Mouse (Mus musculus) heart, adult 2 months (tissue): ENCODE measurements around the gene Tmem80. TPM values are rescaled to one million over a fixed set of nuclear protein-coding genes. Genes with fewer than 3 reads are reported as not detected.

Source experiments
- DNase-seq, 2 experiments: peaks; one replicate each; pipeline ENCODE4 v3.0.0; 2021
- H3K27ac ChIP-seq: fragments of 200-600 bp; 2 replicates; pipeline ENCODE4 v1.8.1; 2022
- H3K27me3 ChIP-seq: fragments of 200-500 bp; 2 replicates; pipeline ENCODE4 v1.6.1; 2012; ENCODE audit warnings: mild to moderate bottlenecking, low read length, inconsistent platforms, mixed read lengths; ENCODE audit not compliant: control insufficient read depth, insufficient read depth
- H3K36me3 ChIP-seq: fragments of 200-500 bp; 2 replicates; pipeline ENCODE4 v1.6.1; 2012; ENCODE audit warnings: low read length, inconsistent platforms; ENCODE audit not compliant: control insufficient read depth, insufficient read depth
- H3K4me1 ChIP-seq: fragments of 200-500 bp; 2 replicates; pipeline ENCODE4 v1.6.1; 2011; ENCODE audit warnings: low read length; ENCODE audit not compliant: control insufficient read depth, insufficient read depth
- H3K4me3 ChIP-seq: fragments of 200-600 bp; 2 replicates; pipeline ENCODE4 v1.8.1; 2022
- H3K79me2 ChIP-seq: fragments of 200-500 bp; replicated peaks from 2 replicates; pipeline ENCODE4 v1.6.1; 2012; ENCODE audit warnings: mild to moderate bottlenecking, inconsistent platforms, low read length, moderate library complexity, mixed read lengths; ENCODE audit not compliant: control insufficient read depth, insufficient read depth
- H3K9ac ChIP-seq: fragments of 200-500 bp; 2 replicates; pipeline ENCODE4 v1.6.1; 2012; ENCODE audit warnings: low read depth, mild to moderate bottlenecking, control low read depth, inconsistent platforms, low read length, mixed read lengths
- CTCF ChIP-seq: fragments of 200-600 bp; IDR thresholded peaks from 2 replicates; pipeline ENCODE4 v1.8.1; 2022; ENCODE audit warnings: antibody characterized with exemption, mild to moderate bottlenecking, moderate library complexity
- EP300 ChIP-seq: fragments of 200-500 bp; IDR thresholded peaks from 2 replicates; pipeline ENCODE4 v1.6.1; 2011; ENCODE audit warnings: low read depth, low read length, control low read depth; ENCODE audit not compliant: insufficient read depth
- POLR2A ChIP-seq: fragments of 200-500 bp; IDR thresholded peaks from 2 replicates; pipeline ENCODE4 v1.6.1; 2011; ENCODE audit warnings: mild to moderate bottlenecking, low read depth, low read length, control low read depth; ENCODE audit not compliant: insufficient read depth
- WGBS: fragments of 180-500 bp; shearing (Covaris S2); methylation state at CpG from one replicate; pipeline ENCODE4 v1.1.7; 2018; 5-methylcytosine and 5-hydroxymethylcytosine counted together
- intact Hi-C: fragments of 180-260 bp; cut with DNase I; formaldehyde crosslinking; loops from one replicate; pipeline ENCODE4 v1.15.1; 2025
- polyA plus RNA-seq: library from polyadenylated mRNA; depleted of rRNA; stranded (reverse); fragments of >200 nt; gene quantifications from 2 replicates; pipeline ENCODE4 v1.2.3, GENCODE M21; 2012
- total RNA-seq, 2 experiments: library from RNA; stranded (reverse); gene quantifications; 2 replicates each; pipeline ENCODE4 v1.2.3; 2021

Gene Tmem80
- total and polyA plus RNA-seq, 3 experiments, result 13.5 to 28.9 (median 14.9) TPM

DNA sequence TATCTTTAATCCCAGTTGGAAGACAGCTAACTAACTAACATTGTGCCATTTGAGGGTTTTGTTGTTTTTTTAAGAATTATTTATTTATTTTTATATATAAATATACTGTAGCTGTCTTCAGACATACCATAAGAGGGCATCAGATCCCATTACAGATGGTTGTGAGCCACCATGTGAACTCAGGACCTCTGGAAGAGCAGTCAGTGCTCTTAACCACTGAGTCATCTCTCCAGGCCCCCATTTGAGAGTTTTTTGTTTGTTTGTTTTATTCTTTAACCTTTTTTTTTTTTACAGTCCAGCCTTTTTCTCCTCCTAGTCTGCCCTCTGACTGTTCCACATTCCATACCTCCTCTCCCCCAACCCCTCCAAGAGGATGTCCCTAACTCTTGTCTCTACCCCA, 3.2 kb downstream of the Tmem80 start:
- Histone ChIP-seq H3K4me3 (no peak overlapping the region), H3K27ac (no peak overlapping the region), H3K4me1 (peaks cover 11% of the 10 kb centered on the region), H3K79me2 (peaks cover 3% of the 10 kb centered on the region), H3K36me3 (no peaks in the 10 kb centered on the region), H3K9ac (no peak overlapping the region), H3K27me3 (no peaks in the 10 kb centered on the region)
- intact Hi-C loops, result no loop called here
- no peak for DNase-seq
- no peak for TF ChIP-seq POLR2A
- no peak for TF ChIP-seq CTCF
- TF ChIP-seq EP300, result no peak

DNA sequence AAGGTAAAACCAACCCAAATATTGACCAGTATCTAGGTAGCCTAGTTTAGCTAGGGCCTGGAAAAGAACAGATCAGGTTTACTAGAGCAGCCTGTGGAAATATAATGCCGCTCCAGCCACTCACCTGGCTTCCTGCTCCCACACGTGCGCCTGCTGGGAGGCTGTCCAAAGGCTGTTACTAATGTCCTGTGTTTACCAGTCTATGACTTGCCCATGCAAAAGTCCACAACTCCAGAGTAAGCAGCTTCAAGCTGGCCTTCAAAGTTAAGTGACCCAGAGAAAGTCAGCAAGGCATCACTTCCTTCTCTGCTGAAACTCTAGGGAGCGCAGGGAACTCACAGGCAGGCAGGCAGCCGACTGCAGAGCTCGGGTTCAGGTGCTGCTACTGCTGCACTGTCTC, 4.5 kb downstream of the Tmem80 start:
- Histone ChIP-seq H3K36me3 (no peaks in the 10 kb centered on the region), H3K4me3 (no peak overlapping the region), H3K9ac (no peak overlapping the region), H3K27ac (no peak overlapping the region), H3K4me1 (peaks cover 2% of the 10 kb centered on the region), H3K79me2 (no peaks in the 10 kb centered on the region; the same call in 1 of the 2 replicates), H3K27me3 (no peaks in the 10 kb centered on the region)
- TF ChIP-seq CTCF (no peak), POLR2A (no peak), EP300 (no peak)
- intact Hi-C loops, result no loop called here
- no peak for DNase-seq
- WGBS, result 76% methylated on average over 6 of the region's 6 CpGs

DNA sequence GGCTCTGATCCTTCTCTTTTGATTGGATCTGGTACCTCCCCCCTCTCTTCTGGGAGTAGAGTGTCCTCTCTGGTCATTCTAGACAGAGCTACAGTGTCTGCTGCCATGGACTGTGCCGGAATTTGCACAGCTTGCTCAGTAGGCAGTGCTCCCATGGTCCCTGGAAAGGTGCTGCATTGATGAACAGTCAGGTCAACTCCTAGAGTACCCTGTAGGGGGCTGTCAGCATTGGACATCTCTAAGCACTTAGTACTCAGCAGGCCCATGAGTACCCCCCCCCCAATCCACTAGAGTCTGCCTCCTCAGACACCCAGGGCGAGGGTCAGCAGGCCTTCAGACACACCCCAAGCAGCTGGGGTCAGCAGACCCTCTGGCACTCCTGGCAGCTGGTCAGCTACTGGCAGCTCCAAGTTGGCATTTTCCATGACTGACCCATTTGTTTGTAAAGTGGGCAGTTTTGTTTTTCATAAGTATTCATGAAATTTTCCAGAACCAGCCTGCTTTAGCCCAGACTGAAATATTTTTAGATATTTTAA, 7.6 kb downstream of the Tmem80 start:
- Histone ChIP-seq H3K27ac (no peak overlapping the region), H3K27me3 (no peaks in the 10 kb centered on the region)

DNA sequence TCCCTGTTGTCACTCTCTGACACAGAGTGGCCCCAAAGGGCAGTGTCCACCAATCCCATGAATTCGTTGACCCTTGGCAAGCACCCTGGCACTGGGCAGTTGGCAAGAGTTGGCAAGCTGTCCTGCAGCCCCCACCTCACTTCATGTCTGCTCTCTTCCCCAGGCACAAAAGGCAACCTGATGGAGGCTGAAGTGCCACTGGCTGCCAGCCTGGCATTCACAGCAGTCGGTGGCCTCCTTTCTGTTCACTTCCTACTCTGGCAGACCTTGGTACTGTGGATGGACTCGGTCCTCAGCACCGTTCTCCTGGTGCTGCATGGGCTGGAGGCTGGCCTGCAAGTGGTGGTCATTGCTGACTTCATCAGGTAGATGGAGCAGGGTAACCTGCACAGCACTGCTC, 8.1 kb downstream of the Tmem80 start:
- Histone ChIP-seq H3K4me1 (peaks cover 5% of the 10 kb centered on the region), H3K27ac (no peak overlapping the region), H3K4me3 (no peak overlapping the region), H3K9ac (no peak overlapping the region), H3K27me3 (no peaks in the 10 kb centered on the region), H3K36me3 (no peaks in the 10 kb centered on the region), H3K79me2 (no peaks in the 10 kb centered on the region)
- no peak for DNase-seq
- TF ChIP-seq EP300, result no peak
- intact Hi-C loops, result no loop called here
- WGBS, result 86% methylated on average over 4 of the region's 4 CpGs

More for the DNA sequence above, 7.6 kb downstream of the Tmem80 start:
- H3K9ac ChIP-seq, result no peak overlapping the region
- intact Hi-C loops, result no loop called here
- no peaks in the 10 kb centered on the region for H3K36me3 ChIP-seq
- H3K4me1 ChIP-seq, result peaks cover 5% of the 10 kb centered on the region
- WGBS, result 82% methylated on average over 2 of the region's 2 CpGs
- no peak for DNase-seq
- H3K79me2 ChIP-seq, result no peaks in the 10 kb centered on the region
- H3K4me3 ChIP-seq, result no peak overlapping the region
- TF ChIP-seq CTCF (no peak), POLR2A (no peak), EP300 (no peak)

DNA sequence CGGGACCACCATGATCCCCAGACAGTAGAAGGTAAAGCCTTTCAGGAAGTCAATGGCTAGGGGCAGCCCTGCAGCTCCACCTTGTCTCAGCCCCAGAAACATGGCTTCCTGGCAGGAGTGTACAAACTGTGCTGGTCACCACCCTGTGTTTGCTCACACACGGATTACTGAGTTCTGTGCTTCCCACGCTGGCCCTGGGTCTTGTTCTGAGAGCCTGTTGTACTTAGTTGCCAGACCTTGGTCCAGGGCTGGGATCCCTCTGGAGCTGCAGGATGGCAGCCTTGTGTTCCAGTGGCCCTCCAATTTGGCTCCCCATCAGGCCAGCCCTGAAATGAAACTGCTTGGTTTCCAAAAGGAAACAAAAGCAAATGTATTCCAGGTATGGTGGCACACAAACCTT, 8.8 kb downstream of the Tmem80 start:
- intact Hi-C loops, result no loop called here
- Histone ChIP-seq H3K4me1 (peaks cover 5% of the 10 kb centered on the region), H3K79me2 (no peaks in the 10 kb centered on the region), H3K9ac (no peak overlapping the region), H3K36me3 (no peaks in the 10 kb centered on the region), H3K27me3 (no peaks in the 10 kb centered on the region), H3K4me3 (no peak overlapping the region), H3K27ac (no peak overlapping the region)
- TF ChIP-seq EP300, result no peak
- TF ChIP-seq POLR2A, result no peak
- TF ChIP-seq CTCF, result no peak
- DNase-seq, result no peak
- WGBS, result 75% methylated on average over 3 of the region's 3 CpGs

DNA sequence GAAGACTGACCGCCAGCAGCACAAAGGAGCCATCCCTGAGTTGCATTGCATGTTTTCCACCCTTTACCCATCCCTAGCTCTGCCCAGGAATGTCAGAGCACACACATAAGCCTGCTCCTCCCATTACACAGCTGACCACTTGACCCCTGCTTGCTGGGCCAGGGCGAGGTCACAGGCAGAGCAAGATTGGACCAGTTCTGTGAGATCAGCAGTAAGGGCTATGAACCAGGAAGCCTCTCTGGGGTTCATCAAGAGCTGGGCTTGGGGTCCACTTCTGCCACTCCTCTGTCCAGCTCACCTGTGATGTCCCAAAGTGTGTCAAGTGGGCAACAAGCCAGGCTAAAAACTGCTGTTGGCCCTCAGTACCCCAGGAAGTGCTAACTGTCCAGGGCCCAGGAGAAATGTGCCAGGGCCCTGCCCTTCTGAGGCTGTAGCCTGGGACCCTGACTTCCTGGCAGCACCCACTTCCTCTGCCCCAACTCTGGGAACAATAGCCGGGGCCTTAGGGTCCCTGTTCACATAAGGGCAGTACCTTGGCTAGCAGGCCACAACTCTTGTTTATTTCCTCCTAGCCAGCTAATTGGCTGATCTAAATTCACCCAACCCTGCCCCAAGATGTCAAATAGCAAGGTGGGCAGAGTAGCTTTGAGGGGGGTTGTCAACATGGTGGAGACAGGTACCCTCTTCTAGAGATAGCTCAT, 10.3 kb downstream of the Tmem80 start:
- Histone ChIP-seq H3K79me2 (no peaks in the 10 kb centered on the region), H3K4me3 (no peak overlapping the region), H3K36me3 (no peaks in the 10 kb centered on the region), H3K27me3 (no peaks in the 10 kb centered on the region), H3K4me1 (peaks cover 5% of the 10 kb centered on the region), H3K27ac (peak overlapping the region; percentile 54), H3K9ac (no peak overlapping the region)
- intact Hi-C loops, result no loop called here
- 57% methylated on average over 3 of the region's 3 CpGs for WGBS
- TF ChIP-seq EP300, result no peak
- no peak for TF ChIP-seq POLR2A
- no peak for TF ChIP-seq CTCF
- DNase-seq, result no peak
